Mouse (Mus musculus): Measurements from ENCODE around the gene Gm45717.

DNA sequence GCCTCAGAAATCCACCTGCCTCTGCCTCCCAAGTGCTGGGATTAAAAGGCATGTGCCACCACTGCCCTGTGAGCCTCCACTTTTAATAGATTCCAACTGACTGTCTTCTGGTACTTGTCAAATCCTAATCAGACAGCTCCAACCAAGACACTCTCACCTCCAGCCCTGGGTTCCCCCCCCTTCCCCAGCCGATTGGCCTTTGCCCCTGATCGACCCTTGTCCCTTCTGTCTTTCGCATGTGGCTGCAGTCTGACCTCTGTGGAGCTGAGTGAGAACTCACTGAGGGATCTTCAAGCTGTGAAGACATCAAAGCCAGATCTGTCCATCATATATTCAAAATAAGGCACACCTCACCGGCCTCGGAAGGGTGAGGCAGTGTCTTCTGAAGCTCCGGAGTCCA, 28.6 kb downstream of the Gm45717 start:
- TF ChIP-seq EP300 (IDR thresholded peaks at IDR 0.05; ENCODE audit: low read depth) (no peak), CTCF (IDR thresholded peaks at IDR 0.05; ENCODE audit: low read depth) (no peak)

Measured in liver, embryonic 14.5 days (tissue).